Mouse (Mus musculus): ENCODE data around the gene Ank3. TPM values are rescaled to one million over a fixed set of nuclear protein-coding genes. Genes with fewer than 3 reads are reported as not detected.

Gene Ank3
- polyA plus RNA-seq, 1 experiment from 2014 or later = 24.5 TPM

- Histone ChIP-seq H3K9me3 (ENCODE audit: low read length) (no peaks in the 10 kb centered on the region), H3K4me3 (ENCODE audit: low read depth, low read length) (no peak overlapping the region), H3K4me1 (ENCODE audit: insufficient read depth, low read depth, low read length) (no peaks in the 10 kb centered on the region), H3K27me3 (replicated peaks; ENCODE audit: insufficient read depth, low read length) (no peaks in the 10 kb centered on the region), H3K4me2 (replicated peaks; ENCODE audit: low read depth, low read length) (no peak overlapping the region), H3K36me3 (ENCODE audit: insufficient read depth, low read length) (no peaks in the 10 kb centered on the region), H3K9ac (replicated peaks; ENCODE audit: low read depth) (no peak overlapping the region), H3K27ac (ENCODE audit: low read length) (no peak overlapping the region)
- DNase-seq (ENCODE audit: low spot score) (no peak), ATAC-seq (no peak)
- TF ChIP-seq EP300 (IDR thresholded peaks at IDR 0.05) = no peak
- no peak for TF ChIP-seq CTCF (IDR thresholded peaks at IDR 0.05)
- WGBS = 78% methylated on average over 3 of the region's 3 CpGs
These were observed 666.6 kb downstream of the Ank3 start for GRCm38 (mm10) chr10:70065191-70065590.

GRCm38 (mm10) chr10:70066497-70067168, 668.1 kb downstream of the Ank3 start:
- no peak for ATAC-seq
- H3K27me3 ChIP-seq (replicated peaks; ENCODE audit: insufficient read depth, low read length) = no peaks in the 10 kb centered on the region

GRCm38 (mm10) chr10:70067169-70068115, 668.9 kb downstream of the Ank3 start:
- ATAC-seq = peak; percentile 60

More at GRCm38 (mm10) chr10:70066497-70067168, 668.1 kb downstream of the Ank3 start:
- no peaks in the 10 kb centered on the region for H3K9me3 ChIP-seq (ENCODE audit: low read length)
- DNase-seq (ENCODE audit: low spot score) = no peak
- H3K4me3 ChIP-seq (ENCODE audit: low read depth, low read length) = no peak overlapping the region
- H3K36me3 ChIP-seq (ENCODE audit: insufficient read depth, low read length) = no peaks in the 10 kb centered on the region
- WGBS = 61% methylated on average over 8 of the region's 8 CpGs
- no peak overlapping the region for H3K4me2 ChIP-seq (replicated peaks; ENCODE audit: low read depth, low read length)
- no peak overlapping the region for H3K9ac ChIP-seq (replicated peaks; ENCODE audit: low read depth)
- TF ChIP-seq EP300 (IDR thresholded peaks at IDR 0.05) (no peak), CTCF (IDR thresholded peaks at IDR 0.05) (no peak)
- no peak overlapping the region for H3K27ac ChIP-seq (ENCODE audit: low read length)
- no peaks in the 10 kb centered on the region for H3K4me1 ChIP-seq (ENCODE audit: insufficient read depth, low read depth, low read length)

GRCm38 (mm10) chr10:70069321-70069720, 670.7 kb downstream of the Ank3 start:
- H3K4me1 ChIP-seq (ENCODE audit: insufficient read depth, low read depth, low read length) = no peaks in the 10 kb centered on the region
- ATAC-seq (no peak), DNase-seq (ENCODE audit: low spot score) (no peak)
- TF ChIP-seq CTCF (IDR thresholded peaks at IDR 0.05) = no peak
- no peak for TF ChIP-seq EP300 (IDR thresholded peaks at IDR 0.05)
- H3K36me3 ChIP-seq (ENCODE audit: insufficient read depth, low read length) = no peaks in the 10 kb centered on the region
- H3K4me3 ChIP-seq (ENCODE audit: low read depth, low read length) = no peak overlapping the region
- no peak overlapping the region for H3K4me2 ChIP-seq (replicated peaks; ENCODE audit: low read depth, low read length)
- 51% methylated on average over 6 of the region's 6 CpGs for WGBS
- H3K9me3 ChIP-seq (ENCODE audit: low read length) = no peaks in the 10 kb centered on the region
- no peaks in the 10 kb centered on the region for H3K27me3 ChIP-seq (replicated peaks; ENCODE audit: insufficient read depth, low read length)
- no peak overlapping the region for H3K27ac ChIP-seq (ENCODE audit: low read length)
- no peak overlapping the region for H3K9ac ChIP-seq (replicated peaks; ENCODE audit: low read depth)

More at GRCm38 (mm10) chr10:70067169-70068115, 668.9 kb downstream of the Ank3 start:
- WGBS = 42% methylated on average over 6 of the region's 6 CpGs
- DNase-seq (ENCODE audit: low spot score) = peak; percentile 31
- H3K27me3 ChIP-seq (replicated peaks; ENCODE audit: insufficient read depth, low read length) = no peaks in the 10 kb centered on the region
- no peak overlapping the region for H3K4me3 ChIP-seq (ENCODE audit: low read depth, low read length)
- no peak overlapping the region for H3K27ac ChIP-seq (ENCODE audit: low read length)
- H3K9me3 ChIP-seq (ENCODE audit: low read length) = no peaks in the 10 kb centered on the region
- no peak overlapping the region for H3K4me2 ChIP-seq (replicated peaks; ENCODE audit: low read depth, low read length)
- no peak for TF ChIP-seq CTCF (IDR thresholded peaks at IDR 0.05)
- no peak for TF ChIP-seq EP300 (IDR thresholded peaks at IDR 0.05)
- no peaks in the 10 kb centered on the region for H3K36me3 ChIP-seq (ENCODE audit: insufficient read depth, low read length)
- no peaks in the 10 kb centered on the region for H3K4me1 ChIP-seq (ENCODE audit: insufficient read depth, low read depth, low read length)
- no peak overlapping the region for H3K9ac ChIP-seq (replicated peaks; ENCODE audit: low read depth)

GRCm38 (mm10) chr10:70071334-70071733, 672.8 kb downstream of the Ank3 start:
- Histone ChIP-seq H3K9me3 (ENCODE audit: low read length) (no peaks in the 10 kb centered on the region), H3K36me3 (ENCODE audit: insufficient read depth, low read length) (no peaks in the 10 kb centered on the region), H3K27ac (ENCODE audit: low read length) (no peak overlapping the region), H3K4me1 (ENCODE audit: insufficient read depth, low read depth, low read length) (no peaks in the 10 kb centered on the region), H3K4me3 (ENCODE audit: low read depth, low read length) (no peak overlapping the region), H3K27me3 (replicated peaks; ENCODE audit: insufficient read depth, low read length) (no peaks in the 10 kb centered on the region), H3K4me2 (replicated peaks; ENCODE audit: low read depth, low read length) (no peak overlapping the region), H3K9ac (replicated peaks; ENCODE audit: low read depth) (no peak overlapping the region)
- 84% methylated on average over 4 of the region's 4 CpGs for WGBS
- DNase-seq (ENCODE audit: low spot score) = no peak
- no peak for ATAC-seq
- TF ChIP-seq EP300 (IDR thresholded peaks at IDR 0.05) = no peak
- TF ChIP-seq CTCF (IDR thresholded peaks at IDR 0.05) = no peak

Other genes with a start within 250 kb of the Ank3 start
- gene Rhobtb1, start 247.3 kb upstream of the Ank3 start, polyA plus RNA-seq (2015; fragmentation: Nextera tagmentation; extraction: Ambion mirVana) = 12.7 and 15.2 TPM in 2 replicates
- 0.90 and 1.00 TPM in 2 replicates for gene A930033H14Rik, start 185.7 kb upstream of the Ank3 start, polyA plus RNA-seq (2015; fragmentation: Nextera tagmentation; extraction: Ambion mirVana)
- gene Cdk1, start 45.8 kb upstream of the Ank3 start, polyA plus RNA-seq (2015; fragmentation: Nextera tagmentation; extraction: Ambion mirVana) = 46.4 and 46.5 TPM in 2 replicates

Data from lung, postnatal 0 days (tissue).